Mouse (Mus musculus) megakaryocyte, adult 5-6 weeks (primary cell): ENCODE measurements around the gene Lep. TPM values are rescaled to one million over a fixed set of nuclear protein-coding genes. Genes with fewer than 3 reads are reported as not detected.

Source experiments
- ATAC-seq: 2 replicates; pipeline ENCODE4 v1.8.0; 2016; ENCODE audit warnings: mild to moderate bottlenecking, inconsistent platforms; ENCODE audit not compliant: poor library complexity, severe bottlenecking
- total RNA-seq, 2 experiments: library from RNA; stranded (forward) in 1 of 2; stranded (reverse) in 1 of 2; fragments of 153-499, 151-499 nt in 1 of 2; fragments of 221-1000, 200-1000 nt in 1 of 2; gene quantifications; 2 replicates each; pipeline versions ENCODE4 v1.2.3 to v1.2.4; 2015 to 2017

Lep gene
- total RNA-seq (2015) (not detected in 2 replicates), total RNA-seq (2017) (not detected in 2 replicates)

DNA sequence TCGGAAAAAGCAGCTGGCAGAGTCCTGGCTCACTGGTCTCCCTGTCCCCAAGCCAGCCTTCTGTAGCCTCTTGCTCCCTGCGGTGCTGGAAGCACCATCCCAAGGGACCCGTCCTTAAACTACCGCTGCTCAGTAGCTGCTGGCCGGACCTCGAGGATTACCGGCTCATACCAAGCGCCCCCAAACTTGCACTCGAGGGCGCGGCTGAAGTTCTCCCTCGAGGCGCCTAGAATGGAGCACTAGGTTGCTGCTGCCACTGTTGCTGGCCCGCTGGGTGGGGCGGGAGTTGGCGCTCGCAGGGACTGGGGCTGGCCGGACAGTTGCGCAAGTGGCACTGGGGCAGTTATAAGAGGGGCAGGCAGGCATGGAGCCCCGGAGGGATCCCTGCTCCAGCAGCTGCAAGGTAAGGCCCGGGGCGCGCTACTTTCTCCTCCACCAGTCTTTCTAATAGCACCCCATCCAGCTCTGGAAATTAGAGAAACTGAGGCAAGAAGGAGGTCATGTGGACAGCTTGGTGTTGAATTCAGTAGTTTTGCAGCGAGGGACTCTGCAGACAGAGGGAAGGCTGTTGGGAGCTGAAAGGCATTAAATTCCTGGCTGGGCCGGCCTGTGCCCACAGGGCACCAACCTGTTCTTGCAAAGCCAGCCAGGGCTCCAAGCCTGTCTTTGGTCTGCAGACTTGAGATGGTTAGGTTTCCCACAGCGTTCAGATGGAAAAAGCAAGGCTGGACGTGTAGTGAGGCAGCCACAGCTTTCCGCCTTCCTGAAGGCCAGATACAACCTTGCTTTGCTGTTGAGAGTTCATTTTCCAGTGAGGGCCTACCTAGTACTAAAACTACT is at the start of gene Lep:
TSS of gene Lep (plus strand) at position 375 of the 840 bp plus-strand sequence.
- ATAC-seq, result no peak

- ATAC-seq, result no peak
These were observed 48.4 kb upstream of the Lep start for GRCm38 (mm10) chr6:29011651-29012050.

DNA sequence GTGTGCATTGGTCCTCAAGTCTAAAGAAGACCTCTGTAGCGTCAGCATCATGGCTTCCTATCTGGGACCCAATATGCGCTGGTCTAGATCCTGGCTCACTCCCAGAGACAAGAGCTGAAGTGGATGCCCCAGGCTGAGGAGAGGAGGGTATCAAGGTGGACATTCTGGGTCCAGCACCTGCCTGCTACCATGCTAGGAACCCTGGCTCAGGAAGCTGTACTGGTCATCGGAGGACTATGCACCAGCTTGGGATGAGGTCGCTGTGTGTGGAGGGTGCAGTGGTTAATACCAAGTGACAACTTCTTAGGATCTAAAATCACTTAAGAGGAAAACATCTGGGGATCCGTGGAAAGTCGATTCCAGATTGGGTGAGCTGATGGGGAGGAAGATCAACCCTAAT is 46.8 kb upstream of the Lep start:
- no peak for ATAC-seq

GRCm38 (mm10) chr6:29016891-29017412 is 43.1 kb upstream of the Lep start:
- no peak for ATAC-seq

GRCm38 (mm10) chr6:29019756-29020720 is 40.0 kb upstream of the Lep start:
- ATAC-seq, result no peak

DNA sequence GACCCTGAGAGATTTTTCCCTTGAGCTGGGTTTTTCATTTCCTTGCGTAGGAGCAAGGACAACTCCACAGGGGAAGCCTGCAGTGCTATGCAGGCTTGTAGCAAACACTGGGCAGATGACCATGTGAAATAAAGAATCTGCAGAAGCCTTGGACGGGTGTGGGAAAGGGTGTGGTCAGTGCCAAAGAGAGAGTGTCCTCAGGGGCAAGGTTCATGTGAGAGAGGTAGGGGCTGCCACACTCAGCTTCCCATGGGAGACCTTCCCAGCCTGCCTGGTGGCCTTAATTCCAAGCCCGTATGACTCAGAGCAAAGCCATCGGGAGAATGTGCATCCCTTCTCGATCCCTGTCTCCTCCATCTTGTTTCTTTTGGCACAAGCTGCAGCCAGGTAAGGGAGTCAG is 39.1 kb upstream of the Lep start:
- ATAC-seq, result no peak

GRCm38 (mm10) chr6:29021501-29021900 is 38.5 kb upstream of the Lep start:
- no peak for ATAC-seq

DNA sequence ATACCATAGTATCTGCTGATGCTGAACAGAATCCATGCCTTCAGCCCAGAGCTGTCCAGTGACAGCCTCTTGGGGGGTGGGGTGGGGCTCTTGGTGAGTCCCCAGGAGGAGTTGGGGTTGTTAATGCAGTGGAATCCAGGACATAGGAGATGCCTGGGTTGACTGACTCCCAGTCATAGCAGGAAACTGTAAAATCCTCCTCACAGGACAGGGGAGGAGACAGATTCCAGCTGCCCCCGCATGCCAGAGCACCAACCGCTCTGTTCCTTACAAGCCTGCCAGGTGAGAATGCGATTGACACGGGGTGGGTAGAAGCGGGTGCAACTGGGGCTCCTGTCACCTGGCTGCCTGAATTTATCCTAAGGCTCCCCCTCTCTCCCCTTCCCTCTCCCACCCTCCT is 37.9 kb upstream of the Lep start:
- no peak for ATAC-seq

- ATAC-seq, result 0 out of 2 replicates have a peak, but pooled peaks have one; percentile 17
These were observed 36.6 kb upstream of the Lep start for GRCm38 (mm10) chr6:29023206-29023967.

- peak; percentile 92 for ATAC-seq
These were observed 36.0 kb upstream of the Lep start for GRCm38 (mm10) chr6:29024000-29024417.

DNA sequence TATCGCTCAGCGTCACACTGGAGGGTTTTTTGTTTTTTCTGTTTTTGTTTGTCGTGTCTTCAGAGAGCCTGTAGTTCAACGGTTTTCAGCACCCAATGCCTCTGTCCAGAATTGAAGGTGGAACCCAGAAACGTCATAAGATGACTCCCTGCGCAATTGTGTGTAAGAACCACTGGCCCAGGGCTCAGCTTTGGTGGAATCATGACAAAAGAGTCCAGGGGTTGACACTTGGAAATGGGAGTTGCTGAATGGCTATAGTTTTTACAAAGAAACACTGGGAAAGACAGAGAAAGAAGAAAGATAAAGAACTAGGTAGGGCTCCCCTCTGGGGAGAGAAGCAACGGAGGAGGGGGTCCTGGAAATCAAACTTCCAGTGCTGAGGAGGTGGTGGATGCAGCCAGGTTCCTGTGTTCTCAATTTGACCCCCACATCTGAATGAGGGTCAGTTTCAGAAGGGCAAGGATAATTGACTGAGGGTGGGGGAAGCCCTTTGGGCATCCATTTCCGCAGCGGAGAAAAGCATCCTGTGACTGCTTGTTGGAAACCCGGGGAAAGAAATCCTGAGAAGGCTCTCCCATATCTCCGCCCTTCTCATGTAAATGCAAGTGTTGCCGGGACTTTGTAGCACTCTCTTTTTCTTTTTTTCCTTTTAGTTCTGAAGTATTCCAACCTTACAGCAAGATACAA is 34.1 kb upstream of the Lep start:
- ATAC-seq, result no peak

GRCm38 (mm10) chr6:29026766-29027165 is 33.3 kb upstream of the Lep start:
- no peak for ATAC-seq

- no peak for ATAC-seq
These were observed 31.9 kb upstream of the Lep start for GRCm38 (mm10) chr6:29028129-29028528.

- ATAC-seq, result no peak
These were observed 30.5 kb upstream of the Lep start for GRCm38 (mm10) chr6:29029521-29029920.

- no peak for ATAC-seq
These were observed 28.8 kb upstream of the Lep start for GRCm38 (mm10) chr6:29031216-29031615.

- peak; percentile 78 for ATAC-seq
These were observed 28.2 kb upstream of the Lep start for GRCm38 (mm10) chr6:29031704-29032310.

DNA sequence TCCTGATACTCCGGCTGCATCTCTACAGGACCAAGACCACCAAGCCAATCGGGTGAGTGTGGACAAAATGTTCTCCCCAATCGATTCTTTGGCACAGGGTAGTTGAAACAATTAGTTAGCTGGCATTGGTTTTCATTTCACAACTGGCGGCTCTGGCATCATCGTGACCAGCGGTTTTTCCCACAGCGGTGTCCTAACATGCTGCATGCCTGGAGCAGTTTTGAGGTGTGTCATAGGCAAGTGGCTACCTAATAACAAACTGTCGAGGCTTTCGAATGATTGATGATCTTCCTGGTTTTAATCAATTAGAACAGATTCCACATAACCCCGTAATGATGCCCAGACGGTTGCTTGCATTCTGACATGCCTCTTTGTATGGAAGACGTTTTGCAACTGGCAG is 27.6 kb upstream of the Lep start:
- peak; percentile 80 for ATAC-seq

GRCm38 (mm10) chr6:29033981-29034646 is 25.9 kb upstream of the Lep start:
- no peak for ATAC-seq

DNA sequence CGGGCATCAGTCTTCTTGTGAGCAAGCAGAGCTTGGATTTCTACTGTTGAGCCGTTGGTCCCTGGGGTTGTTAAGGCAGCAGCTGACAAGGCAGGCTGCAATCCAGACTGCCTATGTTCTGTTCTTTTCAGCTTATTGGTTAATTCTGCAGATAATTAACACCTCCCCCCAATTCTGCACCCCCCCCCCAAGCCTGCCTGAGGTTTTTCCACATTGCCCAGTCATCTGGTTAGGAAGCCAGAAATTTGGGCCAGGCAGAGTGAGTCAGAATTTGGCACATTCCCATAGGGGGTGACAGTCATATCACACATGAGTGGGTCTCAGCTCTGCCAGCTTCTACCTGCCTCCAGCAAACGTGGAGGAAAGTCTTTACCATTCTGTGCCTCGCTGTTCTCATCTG is 23.3 kb upstream of the Lep start:
- no peak for ATAC-seq
